Mouse (Mus musculus) R1 (cell line): ENCODE data around the gene Pnpla3.

Experiments
- DNase-seq: peaks from one replicate; pipeline ENCODE4 v3.0.0-alpha.2; 2018; ENCODE audit warnings: low read depth, low spot score

Pnpla3 gene

DNA sequence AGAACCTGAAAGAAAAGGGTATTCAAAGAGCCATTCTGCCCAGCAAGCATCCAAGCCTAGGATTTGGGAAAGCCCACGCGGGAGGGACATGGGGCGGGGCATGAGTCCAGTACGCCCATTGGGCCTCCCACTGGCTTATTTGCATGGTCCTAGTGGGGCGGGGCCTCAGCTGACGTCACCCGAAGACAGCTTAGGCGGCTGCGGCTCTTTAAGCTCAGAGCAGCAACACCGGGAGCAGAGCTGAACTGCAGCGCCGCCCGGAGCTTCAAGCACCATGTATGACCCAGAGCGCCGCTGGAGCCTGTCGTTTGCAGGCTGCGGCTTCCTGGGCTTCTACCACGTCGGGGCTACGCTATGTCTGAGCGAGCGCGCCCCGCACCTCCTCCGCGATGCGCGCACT lies at the start of gene Pnpla3:
TSS of gene Pnpla3 (plus strand) at position 238 of the 400 bp plus-strand sequence.
- DNase-seq = peak; percentile 98

DNA sequence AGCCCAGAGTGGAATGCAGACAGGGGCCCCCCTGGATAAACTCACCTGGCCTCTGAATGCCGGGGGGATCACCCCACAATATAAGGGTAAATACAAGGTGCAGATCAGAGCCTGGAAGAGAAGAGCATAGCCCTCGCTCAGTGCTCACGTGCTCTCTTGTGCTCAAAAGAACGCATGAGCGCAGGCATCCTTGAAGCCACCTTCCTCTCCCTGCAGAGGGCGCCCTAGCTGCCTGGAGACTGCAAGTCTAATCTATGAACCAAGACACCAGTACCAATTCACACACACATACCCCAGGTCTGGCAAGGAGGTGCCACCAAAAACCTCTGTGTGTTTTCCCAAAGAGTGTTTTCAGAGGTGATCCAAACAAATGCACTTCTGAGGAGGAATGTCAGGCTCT lies 47.0 kb upstream of the Pnpla3 start:
- DNase-seq = peak; percentile 84

DNA sequence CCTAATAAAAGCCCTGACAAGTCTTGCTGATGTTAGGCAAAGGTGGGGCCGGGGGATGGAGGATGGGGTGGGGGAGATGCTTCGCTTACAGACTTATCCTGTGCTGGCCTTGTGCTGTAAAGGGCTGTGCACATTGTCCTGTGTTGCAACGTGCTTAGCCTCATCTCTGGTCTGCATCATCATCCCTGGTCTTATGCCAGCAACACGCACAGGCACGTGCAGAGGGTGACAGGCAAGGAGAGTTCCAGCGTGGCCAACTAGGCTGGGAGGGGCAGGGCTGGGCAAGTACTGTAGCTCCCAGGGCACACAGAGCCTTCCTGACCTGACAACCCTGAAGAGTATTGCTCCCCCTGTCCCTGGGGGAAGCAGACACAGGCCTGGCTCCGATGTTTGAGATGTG lies 46.6 kb upstream of the Pnpla3 start:
- no peak for DNase-seq

DNA sequence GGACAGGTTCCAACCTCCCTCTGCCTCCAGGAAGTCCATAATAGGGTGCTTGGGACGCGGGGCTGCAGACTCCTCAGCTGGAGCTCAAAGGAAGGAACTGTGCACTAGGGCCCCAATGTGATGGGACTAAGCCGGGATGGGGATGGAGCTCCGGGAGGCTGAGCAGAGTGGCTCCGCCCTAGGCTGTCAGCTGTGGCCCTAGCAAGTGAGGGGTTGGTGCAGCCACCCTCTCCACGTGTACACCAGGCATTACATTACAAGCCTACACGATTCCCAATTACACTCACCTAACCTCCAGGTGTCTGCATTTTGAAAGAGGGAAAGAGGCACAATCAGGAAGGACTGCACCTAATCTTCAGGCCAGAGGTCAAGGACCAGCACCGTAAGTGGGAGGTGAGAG lies 44.6 kb upstream of the Pnpla3 start, which contains the start of gene Pnpla5:
TSS of gene Pnpla5 (minus strand) at position 101 of the 400 bp plus-strand sequence.
- no peak for DNase-seq

DNA sequence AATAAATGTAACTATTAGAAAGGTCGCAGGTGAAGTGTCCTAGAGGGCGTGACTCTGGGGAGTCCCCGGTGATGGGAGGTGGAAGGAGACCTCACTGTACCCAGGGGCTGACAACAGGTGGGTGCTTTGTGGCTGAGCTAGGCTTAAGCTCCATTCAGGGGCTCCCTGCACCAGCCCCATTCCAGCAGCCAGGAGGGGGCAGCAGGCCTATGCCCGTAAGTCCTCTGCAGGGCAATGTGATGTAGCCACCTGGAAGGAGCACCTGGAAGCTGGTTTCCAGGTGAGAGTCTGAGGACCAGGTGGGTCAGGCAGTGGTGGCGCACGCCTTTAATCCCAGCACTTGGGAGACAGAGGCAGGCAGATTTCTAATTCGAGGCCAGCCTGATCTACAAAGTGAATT lies 43.6 kb upstream of the Pnpla3 start:
- DNase-seq = no peak

- no peak for DNase-seq
These were observed 41.2 kb upstream of the Pnpla3 start for GRCm38 (mm10) chr15:84126447-84126846.

DNA sequence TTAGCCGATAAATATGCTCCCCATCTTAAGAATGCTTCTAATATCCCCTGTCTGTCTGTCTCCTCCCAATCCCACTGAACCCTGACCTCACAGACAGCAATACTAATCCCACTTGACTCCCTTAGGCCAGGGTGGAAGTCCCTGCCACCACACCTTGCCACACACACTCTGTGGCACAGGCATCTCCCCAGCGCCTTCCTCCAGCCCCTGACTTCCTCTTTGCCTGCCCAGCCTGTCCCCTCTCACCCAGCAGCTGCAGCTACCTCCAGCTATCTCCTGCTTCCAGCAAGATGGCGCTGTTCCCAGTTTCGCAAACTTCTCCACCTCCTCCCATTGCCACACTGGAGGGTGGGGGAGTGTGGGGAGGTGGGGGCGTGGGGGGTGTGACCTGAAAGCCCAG lies 40.8 kb upstream of the Pnpla3 start:
- DNase-seq = peak; percentile 47

- peak; percentile 92 for DNase-seq
These were observed 36.4 kb upstream of the Pnpla3 start for GRCm38 (mm10) chr15:84131096-84131786.

DNA sequence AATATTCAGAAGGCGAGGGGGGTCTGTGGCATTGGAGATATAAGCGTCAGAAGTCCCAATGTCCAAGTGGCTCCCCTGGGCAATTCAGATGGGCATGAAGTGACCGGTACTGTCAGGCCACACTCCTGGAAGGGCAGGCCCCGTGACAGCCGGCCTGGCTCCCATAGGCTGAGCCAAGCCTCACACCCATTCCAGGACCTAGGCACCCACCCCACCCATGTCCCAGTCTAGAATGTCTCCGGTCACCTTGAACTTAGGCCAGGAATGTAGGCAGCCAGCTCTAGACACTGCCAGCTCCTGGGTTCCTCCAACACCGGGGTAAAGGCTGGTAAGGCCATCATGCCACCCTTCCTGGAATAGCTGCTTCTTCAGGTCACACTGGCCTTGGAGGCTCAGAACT lies 35.7 kb upstream of the Pnpla3 start:
- no peak for DNase-seq

GRCm38 (mm10) chr15:84133440-84133839 lies 34.2 kb upstream of the Pnpla3 start:
- no peak for DNase-seq

GRCm38 (mm10) chr15:84135472-84135871 lies 32.2 kb upstream of the Pnpla3 start:
- DNase-seq = peak; percentile 92

DNA sequence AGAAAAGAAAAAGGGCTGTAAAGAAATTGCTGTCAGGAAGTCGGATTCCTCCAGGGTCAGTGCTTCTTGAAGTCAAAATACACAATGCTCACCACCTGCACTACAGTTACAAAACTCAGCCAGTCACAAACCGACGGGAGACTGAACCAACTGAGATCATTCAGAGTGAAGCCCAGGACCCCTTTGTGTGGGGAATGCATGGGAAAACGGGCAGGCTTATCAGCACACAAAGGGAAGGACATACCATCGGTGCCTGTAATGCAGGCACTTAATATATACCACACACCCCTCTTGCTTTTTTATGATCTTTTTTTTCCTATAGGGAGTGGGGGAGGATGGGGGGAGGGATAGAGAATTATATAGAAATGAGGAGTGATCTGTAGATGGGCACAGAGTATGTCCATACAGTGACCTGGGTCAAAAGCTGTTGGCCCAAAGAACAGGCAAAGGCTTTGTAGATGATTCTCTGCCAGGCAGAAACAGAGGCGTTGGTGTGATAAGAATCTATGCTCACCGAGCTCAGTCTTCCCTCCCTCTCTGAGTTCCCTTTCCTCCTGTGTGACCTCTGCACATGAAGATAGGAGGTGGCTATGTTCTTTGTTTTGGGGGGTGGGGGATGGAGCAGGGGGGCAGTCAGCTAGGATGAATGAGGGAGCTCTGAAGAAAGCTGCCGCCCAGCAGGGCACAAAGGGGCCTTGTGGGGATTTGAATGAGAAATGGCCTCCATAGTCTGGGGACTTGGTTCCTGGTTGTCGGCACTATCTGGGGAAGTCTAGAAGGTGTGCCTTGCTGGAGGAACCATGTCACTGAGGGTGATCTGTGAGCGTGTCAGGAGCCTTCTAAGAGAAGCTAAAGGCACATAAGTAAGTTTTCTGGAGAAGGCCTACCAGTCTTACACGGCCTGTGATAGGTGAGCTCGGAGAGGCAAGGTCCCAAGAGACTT lies 30.9 kb upstream of the Pnpla3 start:
- peak; percentile 39 for DNase-seq

DNA sequence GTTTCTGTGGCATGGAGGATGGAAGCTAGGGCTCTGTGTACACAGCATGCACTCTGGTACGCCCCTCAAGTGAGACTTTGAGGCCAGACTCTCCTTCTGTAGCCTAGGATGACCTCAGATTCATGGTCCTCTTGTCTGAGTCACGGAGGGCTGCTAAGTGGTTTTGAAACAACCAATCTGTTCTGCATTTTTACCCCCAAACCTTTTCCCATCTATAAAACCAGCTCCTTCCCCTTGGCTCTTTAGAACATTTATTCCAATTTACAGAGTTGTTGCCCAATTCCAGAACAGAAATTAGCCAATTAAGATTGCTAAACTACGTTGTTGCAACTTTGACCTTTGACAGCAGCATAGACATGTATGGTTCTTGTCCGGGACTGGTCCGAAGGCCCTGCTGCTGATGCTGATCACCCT lies 28.0 kb upstream of the Pnpla3 start:
- no peak for DNase-seq

- DNase-seq = no peak
These were observed 27.5 kb upstream of the Pnpla3 start for GRCm38 (mm10) chr15:84140109-84140508.

GRCm38 (mm10) chr15:84140929-84141328 lies 26.7 kb upstream of the Pnpla3 start:
- no peak for DNase-seq

DNA sequence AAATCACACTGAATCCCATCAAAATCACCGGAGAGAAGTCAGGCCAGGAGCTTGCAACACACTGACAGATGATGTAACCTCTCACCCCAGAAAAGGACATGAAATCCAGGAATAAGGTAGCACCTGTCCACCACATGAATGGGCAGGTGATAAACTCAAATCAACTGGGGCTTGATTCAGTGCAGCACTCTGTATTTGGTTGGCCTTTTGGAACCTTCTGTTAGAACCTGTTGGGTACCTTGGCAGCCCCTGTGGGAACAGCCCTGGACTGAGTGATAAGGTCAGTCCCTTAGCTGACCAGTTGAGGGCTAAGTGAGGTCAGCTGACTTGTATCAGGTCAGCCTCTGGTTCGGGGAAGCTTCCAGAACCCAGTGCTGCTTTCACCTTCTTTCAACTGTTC lies 11.5 kb upstream of the Pnpla3 start:
- DNase-seq = no peak

DNA sequence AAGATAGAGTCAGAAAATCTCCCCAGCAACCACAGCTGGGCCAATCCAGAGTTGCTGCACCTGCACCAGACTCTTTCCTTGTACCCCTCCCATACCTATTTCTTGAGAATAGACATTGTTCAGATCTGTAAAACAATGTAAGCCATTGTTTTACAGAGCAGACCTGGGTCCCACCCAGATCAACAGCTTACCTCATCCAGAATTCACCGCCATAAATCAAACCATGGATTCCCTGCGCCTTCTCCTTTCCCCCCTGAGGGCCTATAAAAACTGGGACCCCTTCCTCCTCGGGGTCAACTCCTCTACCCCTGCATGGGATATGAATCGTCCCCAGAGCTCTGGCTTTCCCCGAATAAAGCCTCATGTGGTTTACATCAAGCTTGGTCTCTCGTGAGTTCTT lies 10.1 kb upstream of the Pnpla3 start:
- peak; percentile 50 for DNase-seq

DNA sequence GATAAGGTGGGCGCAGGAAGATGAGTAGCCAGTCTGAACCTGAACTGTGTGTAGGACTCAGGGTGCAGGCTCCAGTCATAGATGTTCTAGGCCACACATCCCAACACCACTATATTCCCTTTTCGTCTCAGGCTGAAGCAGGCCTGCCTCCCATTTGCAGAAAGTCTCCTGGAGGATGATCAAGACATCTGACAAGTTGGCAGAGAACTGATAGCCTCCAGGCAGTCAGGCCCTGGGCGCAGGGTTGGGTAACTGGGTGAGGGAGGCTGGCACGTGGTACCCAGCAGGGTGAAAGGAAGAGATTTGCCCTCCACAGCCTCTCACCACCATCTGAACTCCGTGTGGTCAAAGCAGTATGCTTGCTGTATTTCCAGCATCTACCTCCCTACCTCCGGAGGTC lies 5.8 kb upstream of the Pnpla3 start:
- DNase-seq = no peak

- no peak for DNase-seq
These were observed 819 bp upstream of the Pnpla3 start for GRCm38 (mm10) chr15:84166818-84167217.

DNA sequence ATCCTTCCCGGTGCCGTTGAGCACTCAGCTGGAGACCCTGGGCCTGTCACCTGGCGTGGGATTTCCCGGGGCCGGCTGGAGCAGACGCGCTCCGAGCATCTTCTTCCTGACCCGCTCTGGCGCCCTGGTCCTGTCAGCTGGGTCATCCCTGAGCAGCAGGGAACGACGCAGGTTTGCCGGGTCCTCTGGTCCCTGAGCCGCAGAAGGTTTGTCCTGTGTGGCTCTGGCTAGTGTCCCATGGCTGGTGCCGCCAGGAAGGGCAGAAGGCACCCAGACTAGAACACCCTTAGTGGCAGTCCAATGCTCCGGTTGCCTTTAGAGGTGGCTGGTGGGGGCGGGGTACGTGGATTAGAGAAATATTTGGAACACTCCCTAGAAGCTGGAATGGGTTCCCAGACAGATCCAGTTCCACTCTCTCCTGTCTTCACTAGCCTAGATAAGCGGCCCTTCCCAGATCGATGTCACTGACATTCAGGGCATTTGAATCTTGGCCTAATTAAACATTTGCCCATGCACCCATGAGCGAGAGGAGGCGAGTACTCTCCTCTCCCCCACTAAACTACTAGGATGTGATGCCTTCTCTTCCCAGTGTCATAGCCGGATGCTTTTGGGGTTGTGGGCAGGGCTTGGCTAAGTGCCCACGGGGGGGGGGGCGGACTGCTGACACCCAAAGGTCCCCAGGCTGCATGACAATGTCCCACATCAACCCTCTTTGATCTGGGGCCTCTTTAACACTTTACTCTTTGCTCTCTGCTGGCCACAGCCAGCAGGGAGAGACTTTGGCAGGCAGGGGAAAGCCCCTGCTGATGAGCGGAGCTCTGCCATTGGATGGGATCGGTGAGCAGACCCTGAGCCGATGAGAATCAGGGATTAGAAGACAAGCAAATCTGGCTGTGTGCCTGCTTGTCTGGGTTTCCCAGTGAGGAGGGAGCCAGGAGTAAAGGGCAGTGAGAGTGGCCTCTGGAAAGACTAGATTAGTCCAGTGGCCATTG lies 829 bp downstream of the Pnpla3 start:
- peak; percentile 57 for DNase-seq

- DNase-seq = no peak
These were observed 1.9 kb downstream of the Pnpla3 start for GRCm38 (mm10) chr15:84169511-84169910.
